Mouse (Mus musculus): ENCODE results near the gene 4933427D14Rik.

DNA sequence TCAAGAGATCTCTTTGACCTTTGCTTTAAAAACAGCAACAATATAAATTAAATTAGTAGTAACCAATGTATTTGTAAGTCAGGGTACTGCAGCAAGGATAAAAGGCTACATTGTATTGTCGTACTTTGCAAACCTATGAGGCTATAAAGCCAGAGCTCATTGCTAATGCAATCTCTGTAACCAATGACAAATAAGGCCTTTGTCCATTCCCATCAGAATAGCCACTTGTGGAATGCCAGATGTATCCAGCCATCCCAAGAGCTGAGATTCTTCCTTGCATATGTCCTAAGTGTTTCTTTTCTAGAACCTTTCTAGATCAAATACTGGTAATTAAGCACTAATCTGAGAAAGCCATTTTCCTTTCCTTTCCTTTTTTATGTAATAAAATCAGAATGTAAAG is 16.4 kb downstream of the 4933427D14Rik start:
- TF ChIP-seq ZKSCAN1 (IDR thresholded peaks at IDR 0.05; ENCODE audit: low read depth, low read length) (no peak), EP300 (IDR thresholded peaks at IDR 0.05; ENCODE audit: low read depth in 1 of 2, low read length in 2 of 2) (no peak)

Measured in MEL (cell line).